ENCODE assay signal across 8 mouse cellular contexts in genomic region chr17:56425584-56425914, GRCm38 (mm10). TPM values are rescaled to one million over a fixed set of nuclear protein-coding genes. Genes with fewer than 3 reads are reported as not detected.
DNase-seq lines count a peak whose midpoint lies in the region; ATAC-seq and TF ChIP-seq lines count a peak whose summit lies in the region.

No protein-coding gene starts in this region.

- peak; percentile 75 for ATAC-seq in hindbrain, embryonic 14.5 days (ENCODE audit: low FRiP score)

- intact Hi-C loops in left cerebral cortex, adult 2 months (cut with DNase I), result loop anchor here (1.0 kb wide), 1 partner anchor 51 kb away; the partner anchor contains the start of gene Ptprs

- 1% methylated on average over 47 of the region's 47 CpGs for WGBS in hindbrain, embryonic 14.5 days

- peaks cover 8% of the 10 kb centered on the region; the same call in 1 of the 2 replicates for H3K4me1 ChIP-seq in hindbrain, embryonic 14.5 days (replicated peaks; ENCODE audit: control insufficient read depth, insufficient read depth, low read length)

- peak overlapping the region; percentile 54 for H3K4me2 ChIP-seq in hindbrain, embryonic 14.5 days (replicated peaks)

- H3K4me3 ChIP-seq in hindbrain, embryonic 14.5 days (replicated peaks; ENCODE audit: low read length), result peak overlapping the region; percentile 20
- H3K4me3 ChIP-seq in left cerebral cortex, adult 2 months, result peak overlapping the region; percentile 43

- peak; percentile 77 for DNase-seq in Muller cell, postnatal 12 days (ENCODE audit: inconsistent ontology term)
- peak; percentile 82 for DNase-seq in cerebellum, adult 9-11 months
- DNase-seq in gastrocnemius, adult 18-20 months (ENCODE audit: low spot score), result peak; percentile 80
- DNase-seq in hindbrain, embryonic 14.5 days (ENCODE audit: low spot score), result peak; percentile 76
- peak; percentile 81 to 85 for DNase-seq in left cerebral cortex, adult 2 months (ENCODE audit: extremely low spot score in 1 of 2, low spot score in 2 of 2)
- peak; percentile 85 to 89 for DNase-seq in lung, postnatal 4 days
- DNase-seq in retina, embryonic 14.5 days (ENCODE audit: low spot score), result peak; percentile 82
- DNase-seq in thymus, postnatal 36 days, result peak; percentile 88 to 90

- no peak overlapping the region for H3K27ac ChIP-seq in hindbrain, embryonic 14.5 days
- H3K27ac ChIP-seq in left cerebral cortex, adult 2 months, result peak overlapping the region; percentile 78

- no peaks in the 10 kb centered on the region for H3K9me3 ChIP-seq in hindbrain, embryonic 14.5 days (ENCODE audit: control insufficient read depth, low read length)

- H3K9ac ChIP-seq in hindbrain, embryonic 14.5 days, result peak overlapping the region; percentile 46

- peaks cover 84% of the 10 kb centered on the region for H3K36me3 ChIP-seq in hindbrain, embryonic 14.5 days (replicated peaks; ENCODE audit: control insufficient read depth, insufficient read depth)

- H3K27me3 ChIP-seq in hindbrain, embryonic 14.5 days (ENCODE audit: control insufficient read depth, insufficient read depth, low read length), result no peaks in the 10 kb centered on the region

- TF ChIP-seq CTCF in left cerebral cortex, adult 2 months (IDR thresholded peaks at IDR 0.05), result peak; percentile 91

RNA-seq across cellular contexts. Expression of gene Ptprs, which starts 50.7 kb away (rescaled TPM):
- total RNA-seq in gastrocnemius, adult 18-20 months (2021), result 10 to 100 TPM; 30.8 to 38.3 TPM
- polyA plus RNA-seq in hindbrain, embryonic 14.5 days (2014; fragmentation: Nextera tagmentation; extraction: Ambion mirVana), result 272 and 276 TPM in 2 replicates
- total RNA-seq in left cerebral cortex, adult 2 months (2021), result 100 to 1,000 TPM; 645 to 696 TPM

Comparison
In these comparisons a context has a peak if more than half of its experiments do, and no peak if none do; other contexts are left out.
1. RNA of gene Ptprs, which starts 50.7 kb away (total RNA-seq): 645 to 696 TPM in left cerebral cortex, adult 2 months; 30.8 to 38.3 TPM in gastrocnemius, adult 18-20 months; every median in the first group is over 10 times any median in the second.
2. Peak in every context shown above with its lines, with median percentiles within 50 percentile points of each other: DNase-seq.